Mouse (Mus musculus) kidney, postnatal 10 days (tissue): ENCODE measurements around the gene Acin1.
A peak's percentile ranks its signal among the peaks of the same experiment; 100 is the strongest.

ENCODE experiments used
- DNase-seq: peaks from one replicate; pipeline ENCODE4 v3.0.0; 2021; ENCODE audit warnings: mixed read lengths

The Acin1 gene

GRCm38 (mm10) chr14:54686522-54687143 is at the start of gene Acin1:
Acin1 (minus strand) TSS chr14:54686931.
- DNase-seq: peak; percentile 100

- DNase-seq: no peak
Measured at GRCm38 (mm10) chr14:54735221-54735620, 48.5 kb upstream of the Acin1 start.

GRCm38 (mm10) chr14:54734004-54734403 is 47.3 kb upstream of the Acin1 start:
- DNase-seq: no peak

- no peak for DNase-seq
Measured at GRCm38 (mm10) chr14:54732206-54732605, 45.5 kb upstream of the Acin1 start.

GRCm38 (mm10) chr14:54730305-54730704 is 43.6 kb upstream of the Acin1 start:
- no peak for DNase-seq

- no peak for DNase-seq
Measured at GRCm38 (mm10) chr14:54728823-54729653, 42.3 kb upstream of the Acin1 start.

- DNase-seq: no peak
Measured at GRCm38 (mm10) chr14:54727565-54727964, 40.8 kb upstream of the Acin1 start.

- no peak for DNase-seq
Measured at GRCm38 (mm10) chr14:54724049-54724448, 37.3 kb upstream of the Acin1 start.

GRCm38 (mm10) chr14:54721711-54722110 is 35.0 kb upstream of the Acin1 start:
- no peak for DNase-seq

GRCm38 (mm10) chr14:54720654-54721350 is 34.1 kb upstream of the Acin1 start:
- DNase-seq: no peak

GRCm38 (mm10) chr14:54720041-54720440 is 33.3 kb upstream of the Acin1 start:
- no peak for DNase-seq

- no peak for DNase-seq
Measured at GRCm38 (mm10) chr14:54715402-54715801, 28.7 kb upstream of the Acin1 start.

- peak; percentile 37 for DNase-seq
Measured at GRCm38 (mm10) chr14:54714617-54715081, 27.9 kb upstream of the Acin1 start.

GRCm38 (mm10) chr14:54714121-54714520 is 27.4 kb upstream of the Acin1 start:
- peak; percentile 79 for DNase-seq

GRCm38 (mm10) chr14:54712861-54713260 is 26.1 kb upstream of the Acin1 start:
- DNase-seq: peak; percentile 63

GRCm38 (mm10) chr14:54712074-54712473 is 25.3 kb upstream of the Acin1 start, which contains the start of gene Cebpe:
Cebpe (minus strand) TSS chr14:54712174.
- no peak for DNase-seq

GRCm38 (mm10) chr14:54709054-54709453 is 22.3 kb upstream of the Acin1 start:
- DNase-seq: no peak

GRCm38 (mm10) chr14:54706589-54707320 is 20.0 kb upstream of the Acin1 start:
- no peak for DNase-seq

- DNase-seq: no peak
Measured at GRCm38 (mm10) chr14:54705844-54706243, 19.1 kb upstream of the Acin1 start.

- DNase-seq: no peak
Measured at GRCm38 (mm10) chr14:54703207-54703606, 16.5 kb upstream of the Acin1 start.

- DNase-seq: peak; percentile 90
Measured at GRCm38 (mm10) chr14:54701298-54701697, 14.6 kb upstream of the Acin1 start.

- DNase-seq: no peak
Measured at GRCm38 (mm10) chr14:54699586-54699985, 12.9 kb upstream of the Acin1 start.

GRCm38 (mm10) chr14:54698733-54699132 is 12.0 kb upstream of the Acin1 start, which contains the start of gene Gm29776:
Gm29776 (minus strand) TSS chr14:54698833.
- no peak for DNase-seq
